Mouse (Mus musculus) NIH3T3 (cell line): ENCODE results near the gene Ubqln4.

Experiments
- DNase-seq: peaks from one replicate; pipeline ENCODE4 v3.0.0-alpha.2; 2012; ENCODE audit warnings: low read depth

Ubqln4 gene

GRCm38 (mm10) chr3:88526157-88527131, 27.1 kb upstream of the Ubqln4 start:
- peak; percentile 96 for DNase-seq

- DNase-seq = no peak
Observed at GRCm38 (mm10) chr3:88527565-88527964, 26.0 kb upstream of the Ubqln4 start.

GRCm38 (mm10) chr3:88528646-88529045, 24.9 kb upstream of the Ubqln4 start:
- no peak for DNase-seq

GRCm38 (mm10) chr3:88529204-88530000, 24.2 kb upstream of the Ubqln4 start:
- DNase-seq = no peak

GRCm38 (mm10) chr3:88530082-88530864, 23.3 kb upstream of the Ubqln4 start:
- peak; percentile 31 for DNase-seq

- DNase-seq = peak; percentile 89
Observed at GRCm38 (mm10) chr3:88531348-88532298, 21.9 kb upstream of the Ubqln4 start.

- DNase-seq = peak; percentile 25
Observed at GRCm38 (mm10) chr3:88532299-88532674, 21.3 kb upstream of the Ubqln4 start, which contains the start of gene Mex3a. Gene Mex3a (plus strand): TSS chr3:88532395.

GRCm38 (mm10) chr3:88532689-88533511, 20.7 kb upstream of the Ubqln4 start:
- peak; percentile 34 for DNase-seq

- no peak for DNase-seq
Observed at GRCm38 (mm10) chr3:88533706-88534105, 19.9 kb upstream of the Ubqln4 start.

- no peak for DNase-seq
Observed at GRCm38 (mm10) chr3:88535005-88535404, 18.6 kb upstream of the Ubqln4 start.

GRCm38 (mm10) chr3:88535527-88535926, 18.0 kb upstream of the Ubqln4 start:
- no peak for DNase-seq

GRCm38 (mm10) chr3:88536103-88536930, 17.2 kb upstream of the Ubqln4 start:
- DNase-seq = no peak

- no peak for DNase-seq
Observed at GRCm38 (mm10) chr3:88537146-88537545, 16.4 kb upstream of the Ubqln4 start.

- no peak for DNase-seq
Observed at GRCm38 (mm10) chr3:88538271-88539145, 15.1 kb upstream of the Ubqln4 start.

GRCm38 (mm10) chr3:88539397-88539796, 14.2 kb upstream of the Ubqln4 start:
- no peak for DNase-seq

GRCm38 (mm10) chr3:88540085-88540484, 13.5 kb upstream of the Ubqln4 start:
- no peak for DNase-seq

GRCm38 (mm10) chr3:88541622-88542401, 11.7 kb upstream of the Ubqln4 start:
- DNase-seq = no peak
